Mouse (Mus musculus) spleen, adult 2 months (tissue): Measurements from ENCODE around the gene Tmem54.

Experiments
- CTCF ChIP-seq: fragments of 200-500 bp; IDR thresholded peaks from 2 replicates; pipeline ENCODE4 v1.5.1; 2011; ENCODE audit warnings: mild to moderate bottlenecking, inconsistent platforms; ENCODE audit not compliant: insufficient read depth, insufficient read length, insufficient replicate concordance; ENCODE audit errors: extremely low read depth
- POLR2A ChIP-seq: fragments of 200-500 bp; IDR thresholded peaks from 2 replicates; pipeline ENCODE4 v1.6.1; 2011; ENCODE audit warnings: low read depth, low read length, inconsistent platforms

DNA sequence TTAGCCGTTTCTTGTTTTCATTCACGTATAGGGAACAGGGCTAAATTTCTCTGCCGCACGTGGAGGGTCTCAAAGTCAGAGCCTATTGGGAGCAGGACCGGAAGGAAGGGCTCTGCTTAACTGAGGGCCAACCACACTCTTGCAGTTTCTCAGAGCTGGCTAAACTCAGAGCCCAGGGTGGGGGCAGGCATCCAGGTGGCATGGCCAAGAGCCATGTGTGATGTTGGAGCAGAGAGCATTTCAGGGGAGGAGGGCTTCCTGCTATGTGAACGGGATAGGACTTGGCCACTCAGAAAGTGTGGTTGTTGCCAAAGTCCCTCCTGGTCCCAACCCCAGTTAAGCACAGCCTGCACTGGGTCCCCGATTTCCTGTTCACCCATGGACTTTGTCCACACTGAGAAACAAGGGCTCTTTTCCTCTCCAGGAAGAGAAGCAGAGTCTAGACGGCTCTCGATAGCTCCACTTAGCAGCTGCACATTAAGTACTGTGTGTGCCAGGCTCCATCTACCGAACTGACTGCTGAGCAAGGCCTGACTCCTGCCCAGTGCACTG, 2.1 kb downstream of the Tmem54 start:
- TF ChIP-seq CTCF (no peak), POLR2A (no peak)
